Comparison of ENCODE assay signal across 11 mouse cellular contexts in the genomic region with DNA sequence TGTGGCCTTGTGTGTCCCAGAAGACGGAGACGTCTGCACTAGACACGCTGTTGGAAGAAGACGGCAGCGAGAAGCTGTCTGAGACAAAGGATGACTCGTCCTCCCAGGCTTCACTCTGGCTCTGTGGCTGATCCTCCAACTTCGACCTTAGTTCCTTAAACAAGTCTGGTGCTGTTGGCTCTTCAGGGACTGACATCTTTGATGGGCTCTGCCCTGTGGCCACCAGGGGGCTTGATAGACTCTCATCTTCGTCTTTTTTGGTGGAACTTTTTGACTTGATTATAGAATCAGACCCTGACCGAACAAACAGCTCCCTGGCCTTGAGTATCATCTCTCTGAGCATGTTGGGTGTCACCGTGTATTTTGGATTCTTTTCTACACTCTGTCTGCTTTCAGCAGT. TPM values are rescaled to one million over a fixed set of nuclear protein-coding genes. Genes with fewer than 3 reads are reported as not detected.
DNase-seq lines count a peak whose midpoint lies in the region; ATAC-seq and TF ChIP-seq lines count a peak whose summit lies in the region.
"Had no signal": no experiment of that assay in that cellular context is flagged by ENCODE, and none has a peak within 500 bp of the region (broad histone marks: within the 10 kb centered on the region; RNA-seq: fewer than 3 reads in every experiment).

No protein-coding gene starts in this region.

- H3K4me1 ChIP-seq in intestine, postnatal 0 days (replicated peaks; ENCODE audit: control insufficient read depth, insufficient read depth, low read length) = no peaks in the 10 kb centered on the region
- no peaks in the 10 kb centered on the region for H3K4me1 ChIP-seq in intestine, embryonic 15.5 days (replicated peaks)
- peaks cover 5% of the 10 kb centered on the region for H3K4me1 ChIP-seq in E14TG2a.4 (replicated peaks; ENCODE audit: low read depth, low read length)
- peaks cover 40 to 43% of the 10 kb centered on the region in 2 experiments for H3K4me1 ChIP-seq in liver, embryonic 14.5 days (replicated peaks; ENCODE audit: control insufficient read depth in 2 of 2, insufficient read depth in 2 of 2, low read length in 1 of 2)
- no peaks in the 10 kb centered on the region for H3K4me1 ChIP-seq in forebrain, embryonic 15.5 days

- WGBS in intestine, postnatal 0 days = 66% methylated on average over 10 of the region's 10 CpGs
- WGBS in intestine, embryonic 15.5 days = 71% methylated on average over 10 of the region's 10 CpGs
- WGBS in liver, embryonic 14.5 days (ENCODE audit: insufficient replicate concordance) = 44% methylated on average over 10 of the region's 10 CpGs
- WGBS in forebrain, embryonic 15.5 days = 86% methylated on average over 10 of the region's 10 CpGs

- no peaks in the 10 kb centered on the region for H3K27me3 ChIP-seq in intestine, postnatal 0 days (replicated peaks; ENCODE audit: control insufficient read depth, insufficient read depth, low read length)
- H3K27me3 ChIP-seq in intestine, embryonic 15.5 days (replicated peaks) = no peaks in the 10 kb centered on the region
- no peaks in the 10 kb centered on the region for H3K27me3 ChIP-seq in E14TG2a.4 (ENCODE audit: insufficient read depth, low read length)
- H3K27me3 ChIP-seq in liver, embryonic 14.5 days (ENCODE audit: control insufficient read depth, insufficient read depth, low read length) = no peaks in the 10 kb centered on the region
- no peaks in the 10 kb centered on the region for H3K27me3 ChIP-seq in forebrain, embryonic 15.5 days
- H3K27me3 ChIP-seq: heart, embryonic 13.5 days had no signal

- H3K4me3 ChIP-seq in intestine, postnatal 0 days (ENCODE audit: low read depth, low read length) = no peak overlapping the region
- H3K4me3 ChIP-seq in intestine, embryonic 15.5 days (replicated peaks) = no peak overlapping the region
- H3K4me3 ChIP-seq in E14TG2a.4 (replicated peaks; ENCODE audit: low read length) = no peak overlapping the region
- no peak overlapping the region for H3K4me3 ChIP-seq in liver, embryonic 14.5 days (ENCODE audit: insufficient read depth in 1 of 2, low read depth in 2 of 2, low read length in 2 of 2)
- H3K4me3 ChIP-seq in forebrain, embryonic 15.5 days = no peak overlapping the region
- H3K4me3 ChIP-seq: heart, embryonic 13.5 days had no signal

- no peak for ATAC-seq in intestine, postnatal 0 days
- no peak for ATAC-seq in intestine, embryonic 15.5 days
- ATAC-seq in liver, embryonic 14.5 days (ENCODE audit: insufficient read depth) = no peak
- ATAC-seq in forebrain, embryonic 15.5 days (replicated peaks) = no peak

- no peaks in the 10 kb centered on the region for H3K36me3 ChIP-seq in intestine, postnatal 0 days (ENCODE audit: control insufficient read depth, insufficient read depth)
- no peaks in the 10 kb centered on the region for H3K36me3 ChIP-seq in intestine, embryonic 15.5 days
- H3K36me3 ChIP-seq in E14TG2a.4 (ENCODE audit: insufficient read depth, low read length) = no peaks in the 10 kb centered on the region
- H3K36me3 ChIP-seq in liver, embryonic 14.5 days (replicated peaks; ENCODE audit: control insufficient read depth, insufficient read depth, low read depth) = no peaks in the 10 kb centered on the region
- H3K36me3 ChIP-seq in forebrain, embryonic 15.5 days = no peaks in the 10 kb centered on the region
- H3K36me3 ChIP-seq: heart, embryonic 13.5 days had no signal

- peak; percentile 53 for TF ChIP-seq CTCF in intestine, postnatal 0 days (IDR thresholded peaks at IDR 0.05; ENCODE audit: low read depth)
- TF ChIP-seq CTCF in E14TG2a.4 (conservative IDR thresholded peaks at IDR 0.05; ENCODE audit: low read length) = peak; percentile 17; the same call in 1 of the 2 replicates
- peak; percentile 73 for TF ChIP-seq CTCF in liver, embryonic 14.5 days (IDR thresholded peaks at IDR 0.05; ENCODE audit: low read depth)

- peak; percentile 72 for DNase-seq in 416B (ENCODE audit: low read depth)
- no peak for DNase-seq in liver, embryonic 14.5 days (ENCODE audit: low read depth in 3 of 3, low spot score in 3 of 3)
- DNase-seq in adrenal gland, adult 2 months = no peak
- DNase-seq in layer of hippocampus, adult 9-11 months = no peak

- H3K4me2 ChIP-seq in intestine, postnatal 0 days (replicated peaks; ENCODE audit: low read depth) = no peak overlapping the region
- H3K4me2 ChIP-seq in intestine, embryonic 15.5 days (replicated peaks) = no peak overlapping the region
- H3K4me2 ChIP-seq in liver, embryonic 14.5 days (ENCODE audit: low read depth) = no peak overlapping the region
- H3K4me2 ChIP-seq in forebrain, embryonic 15.5 days (replicated peaks) = no peak overlapping the region
- H3K4me2 ChIP-seq: heart, embryonic 13.5 days; midbrain, embryonic 11.5 days had no signal

- H3K27ac ChIP-seq in intestine, postnatal 0 days (ENCODE audit: low read depth, low read length) = no peak overlapping the region
- no peak overlapping the region for H3K27ac ChIP-seq in intestine, embryonic 15.5 days
- H3K27ac ChIP-seq in liver, embryonic 14.5 days = no peak overlapping the region
- no peak overlapping the region for H3K27ac ChIP-seq in forebrain, embryonic 15.5 days (replicated peaks)
- H3K27ac ChIP-seq: heart, embryonic 13.5 days had no signal

- no peak for TF ChIP-seq EP300 in liver, embryonic 14.5 days (IDR thresholded peaks at IDR 0.05; ENCODE audit: low read depth)

- no peaks in the 10 kb centered on the region for H3K9me3 ChIP-seq in intestine, postnatal 0 days (ENCODE audit: control insufficient read depth)
- H3K9me3 ChIP-seq in intestine, embryonic 15.5 days = no peaks in the 10 kb centered on the region
- no peaks in the 10 kb centered on the region for H3K9me3 ChIP-seq in E14TG2a.4 (ENCODE audit: low read length)
- H3K9me3 ChIP-seq in liver, embryonic 14.5 days (ENCODE audit: control insufficient read depth, low read length) = no peaks in the 10 kb centered on the region
- no peaks in the 10 kb centered on the region for H3K9me3 ChIP-seq in forebrain, embryonic 15.5 days
- H3K9me3 ChIP-seq: heart, embryonic 13.5 days had no signal

- H3K9ac ChIP-seq in intestine, postnatal 0 days (ENCODE audit: low read depth, low read length) = no peak overlapping the region
- H3K9ac ChIP-seq in intestine, embryonic 15.5 days = no peak overlapping the region
- H3K9ac ChIP-seq in liver, embryonic 14.5 days (replicated peaks) = no peak overlapping the region; the same call in 1 of the 2 replicates
- H3K9ac ChIP-seq in forebrain, embryonic 15.5 days (replicated peaks) = no peak overlapping the region
- H3K9ac ChIP-seq: heart, embryonic 13.5 days had no signal

RNA-seq across cellular contexts. Expression of gene 1700014D04Rik, which starts 4.9 kb away (rescaled TPM):
- not detected in 2 replicates for polyA plus RNA-seq in intestine, postnatal 0 days (2015; fragmentation: Nextera tagmentation; extraction: Ambion mirVana)
- polyA plus RNA-seq in intestine, embryonic 15.5 days (2015; fragmentation: Nextera tagmentation; extraction: Ambion mirVana) = not detected in 2 replicates
- polyA plus RNA-seq in liver, embryonic 14.5 days (2012; rRNA removed) = 0.02 and 0.03 TPM in 2 replicates
- 0.03 and 0.33 TPM in 2 replicates for polyA plus RNA-seq in liver, embryonic 14.5 days (2014; fragmentation: Nextera tagmentation; extraction: Ambion mirVana)
- not detected for total RNA-seq in adrenal gland, adult 2 months (2021)
- polyA plus RNA-seq in adrenal gland, adult 2 months (2012; rRNA removed) = 0.03 TPM in 1 of 2 replicates, not detected in the other
- polyA plus RNA-seq in forebrain, embryonic 15.5 days (2015; fragmentation: Nextera tagmentation; extraction: Ambion mirVana) = 0.39 TPM in 1 of 2 replicates, not detected in the other
- polyA plus RNA-seq: heart, embryonic 13.5 days had no signal

RNA-seq across cellular contexts. Expression of gene Spata31d1d, which starts 10.1 kb away (rescaled TPM):
- not detected in 2 replicates for polyA plus RNA-seq in intestine, postnatal 0 days (2015; fragmentation: Nextera tagmentation; extraction: Ambion mirVana)
- not detected in 2 replicates for polyA plus RNA-seq in intestine, embryonic 15.5 days (2015; fragmentation: Nextera tagmentation; extraction: Ambion mirVana)
- 0.02 TPM in 1 of 2 replicates, not detected in the other for polyA plus RNA-seq in liver, embryonic 14.5 days (2012; rRNA removed)
- 0.03 TPM in 1 of 2 replicates, not detected in the other for polyA plus RNA-seq in liver, embryonic 14.5 days (2014; fragmentation: Nextera tagmentation; extraction: Ambion mirVana)
- total RNA-seq in adrenal gland, adult 2 months (2021) = not detected
- polyA plus RNA-seq in adrenal gland, adult 2 months (2012; rRNA removed) = not detected in 2 replicates
- not detected in 2 replicates for polyA plus RNA-seq in forebrain, embryonic 15.5 days (2015; fragmentation: Nextera tagmentation; extraction: Ambion mirVana)
- total RNA-seq: left cerebral cortex, adult 8-10 months had no signal
- polyA plus RNA-seq: heart, embryonic 13.5 days; midbrain, embryonic 11.5 days had no signal

RNA-seq across cellular contexts. Expression of gene Isca1, which starts 27.9 kb away (rescaled TPM):
- 81.4 and 84.5 TPM in 2 replicates for polyA plus RNA-seq in intestine, postnatal 0 days (2015; fragmentation: Nextera tagmentation; extraction: Ambion mirVana)
- polyA plus RNA-seq in intestine, embryonic 15.5 days (2015; fragmentation: Nextera tagmentation; extraction: Ambion mirVana) = 114 and 117 TPM in 2 replicates
- 120 and 138 TPM in 2 replicates for polyA plus RNA-seq in liver, embryonic 14.5 days (2012; rRNA removed)
- 252 and 281 TPM in 2 replicates for polyA plus RNA-seq in liver, embryonic 14.5 days (2014; fragmentation: Nextera tagmentation; extraction: Ambion mirVana)
- 100 to 1,000 TPM; 104 to 107 TPM for total RNA-seq in adrenal gland, adult 2 months (2021)
- polyA plus RNA-seq in adrenal gland, adult 2 months (2012; rRNA removed) = 59.3 and 60.1 TPM in 2 replicates
- polyA plus RNA-seq in forebrain, embryonic 15.5 days (2015; fragmentation: Nextera tagmentation; extraction: Ambion mirVana) = 129 and 146 TPM in 2 replicates

RNA-seq across cellular contexts. Expression of gene Spata31d1b, which starts 29.6 kb away (rescaled TPM):
- not detected in 2 replicates for polyA plus RNA-seq in intestine, postnatal 0 days (2015; fragmentation: Nextera tagmentation; extraction: Ambion mirVana)
- not detected in 2 replicates for polyA plus RNA-seq in intestine, embryonic 15.5 days (2015; fragmentation: Nextera tagmentation; extraction: Ambion mirVana)
- polyA plus RNA-seq in liver, embryonic 14.5 days (2012; rRNA removed) = not detected in 2 replicates
- not detected in 2 replicates for polyA plus RNA-seq in liver, embryonic 14.5 days (2014; fragmentation: Nextera tagmentation; extraction: Ambion mirVana)
- total RNA-seq in adrenal gland, adult 2 months (2021) = not detected
- polyA plus RNA-seq in adrenal gland, adult 2 months (2012; rRNA removed) = not detected in 2 replicates
- not detected in 2 replicates for polyA plus RNA-seq in forebrain, embryonic 15.5 days (2015; fragmentation: Nextera tagmentation; extraction: Ambion mirVana)
- polyA plus RNA-seq: heart, embryonic 13.5 days had no signal

RNA-seq across cellular contexts. Expression of gene Spata31d1a, which starts 31.6 kb away (rescaled TPM):
- not detected in 2 replicates for polyA plus RNA-seq in intestine, postnatal 0 days (2015; fragmentation: Nextera tagmentation; extraction: Ambion mirVana)
- polyA plus RNA-seq in intestine, embryonic 15.5 days (2015; fragmentation: Nextera tagmentation; extraction: Ambion mirVana) = 0.03 TPM in 1 of 2 replicates, not detected in the other
- polyA plus RNA-seq in liver, embryonic 14.5 days (2012; rRNA removed) = 0.01 TPM in 1 of 2 replicates, not detected in the other
- not detected in 2 replicates for polyA plus RNA-seq in liver, embryonic 14.5 days (2014; fragmentation: Nextera tagmentation; extraction: Ambion mirVana)
- not detected for total RNA-seq in adrenal gland, adult 2 months (2021)
- polyA plus RNA-seq in adrenal gland, adult 2 months (2012; rRNA removed) = not detected in 2 replicates
- 0.15 and 0.29 TPM in 2 replicates for polyA plus RNA-seq in forebrain, embryonic 15.5 days (2015; fragmentation: Nextera tagmentation; extraction: Ambion mirVana)
- polyA plus RNA-seq: heart, embryonic 13.5 days; midbrain, embryonic 11.5 days had no signal

Comparison
In these comparisons a context has a peak if more than half of its experiments do, and no peak if none do; other contexts are left out.
1. CTCF ChIP-seq: peak in every context shown above with its lines; median percentile 73 in liver, embryonic 14.5 days; 53 in intestine, postnatal 0 days; 17 in E14TG2a.4.